ENCODE assay signal across 12 mouse cellular contexts in genomic region chr12:8291157-8291853, GRCm38 (mm10). TPM values are rescaled to one million over a fixed set of nuclear protein-coding genes. Genes with fewer than 3 reads are reported as not detected.
DNase-seq lines count a peak whose midpoint lies in the region; ATAC-seq and TF ChIP-seq lines count a peak whose summit lies in the region.
"Had no signal": no experiment of that assay in that cellular context is flagged by ENCODE, and none has a peak within 500 bp of the region (broad histone marks: within the 10 kb centered on the region; RNA-seq: fewer than 3 reads in every experiment).

No protein-coding gene starts in this region.

- H3K27ac ChIP-seq in layer of hippocampus, adult 2 months, result 0 out of 2 replicates have a peak overlapping the region, but pooled peaks have one; percentile 18
- H3K27ac ChIP-seq in forebrain, embryonic 13.5 days, result no peak overlapping the region
- H3K27ac ChIP-seq in midbrain, embryonic 15.5 days, result 0 out of 2 replicates have a peak overlapping the region, but pooled peaks have one; percentile 26
- no peak overlapping the region for H3K27ac ChIP-seq in liver, embryonic 11.5 days (ENCODE audit: low read depth, low read length)
- H3K27ac ChIP-seq: liver, embryonic 15.5 days had no signal

- 37% methylated on average over 15 of the region's 15 CpGs for WGBS in forebrain, embryonic 13.5 days
- WGBS in midbrain, embryonic 15.5 days, result 30% methylated on average over 15 of the region's 15 CpGs
- WGBS in liver, embryonic 11.5 days, result 77% methylated on average over 15 of the region's 15 CpGs

- H3K4me2 ChIP-seq in forebrain, embryonic 13.5 days, result peak overlapping the region; percentile 29
- H3K4me2 ChIP-seq in midbrain, embryonic 15.5 days, result peak overlapping the region; percentile 38
- H3K4me2 ChIP-seq in liver, embryonic 11.5 days, result no peak overlapping the region
- H3K4me2 ChIP-seq: liver, embryonic 15.5 days had no signal

- ATAC-seq in forebrain, embryonic 13.5 days, result peak; percentile 82
- peak; percentile 79 for ATAC-seq in midbrain, embryonic 15.5 days (replicated peaks)
- ATAC-seq in liver, embryonic 11.5 days (replicated peaks; ENCODE audit: low FRiP score), result no peak

- no peak for TF ChIP-seq CTCF in layer of hippocampus, adult 2 months (conservative IDR thresholded peaks at IDR 0.05)

- H3K36me3 ChIP-seq in forebrain, embryonic 13.5 days (ENCODE audit: poor library complexity, severe bottlenecking), result no peaks in the 10 kb centered on the region
- no peaks in the 10 kb centered on the region for H3K36me3 ChIP-seq in midbrain, embryonic 15.5 days (replicated peaks)
- H3K36me3 ChIP-seq in liver, embryonic 11.5 days (ENCODE audit: control insufficient read depth, insufficient read depth, low read length), result no peaks in the 10 kb centered on the region
- H3K36me3 ChIP-seq: liver, embryonic 15.5 days had no signal

- H3K27me3 ChIP-seq in forebrain, embryonic 13.5 days, result peaks cover 29% of the 10 kb centered on the region
- H3K27me3 ChIP-seq in midbrain, embryonic 15.5 days (replicated peaks), result peaks cover 23% of the 10 kb centered on the region
- peaks cover 20% of the 10 kb centered on the region for H3K27me3 ChIP-seq in liver, embryonic 11.5 days (replicated peaks; ENCODE audit: control insufficient read depth, insufficient read depth, low read length)

- DNase-seq in layer of hippocampus, adult 2 months (ENCODE audit: low spot score in 2 of 2), result no peak
- no peak for DNase-seq in layer of hippocampus, postnatal 25 days (ENCODE audit: extremely low spot score in 1 of 2, low spot score in 1 of 2)
- peak; percentile 53 for DNase-seq in cerebellum, adult 8-10 months
- no peak for DNase-seq in urinary bladder, adult 18-20 months (ENCODE audit: low spot score in 2 of 2)
- DNase-seq in liver, embryonic 11.5 days (ENCODE audit: low spot score), result no peak
- DNase-seq in thymus, postnatal 14 days, result no peak
- DNase-seq: gastrocnemius, postnatal 36 days had no signal

- H3K9me3 ChIP-seq in forebrain, embryonic 13.5 days (replicated peaks), result no peaks in the 10 kb centered on the region
- H3K9me3 ChIP-seq in midbrain, embryonic 15.5 days, result no peaks in the 10 kb centered on the region
- no peaks in the 10 kb centered on the region for H3K9me3 ChIP-seq in liver, embryonic 11.5 days (ENCODE audit: control insufficient read depth, low read length)
- H3K9me3 ChIP-seq: liver, embryonic 15.5 days had no signal

- peak overlapping the region; percentile 49 for H3K4me3 ChIP-seq in layer of hippocampus, adult 2 months
- H3K4me3 ChIP-seq in forebrain, embryonic 13.5 days, result no peak overlapping the region
- H3K4me3 ChIP-seq in midbrain, embryonic 15.5 days, result no peak overlapping the region
- H3K4me3 ChIP-seq in liver, embryonic 11.5 days (ENCODE audit: low read depth, low read length), result no peak overlapping the region
- H3K4me3 ChIP-seq: liver, embryonic 15.5 days had no signal

- H3K9ac ChIP-seq in forebrain, embryonic 13.5 days, result no peak overlapping the region
- peak overlapping the region; percentile 18; the same call in 1 of the 2 replicates for H3K9ac ChIP-seq in midbrain, embryonic 15.5 days
- no peak overlapping the region for H3K9ac ChIP-seq in liver, embryonic 11.5 days (ENCODE audit: low read depth, low read length)
- H3K9ac ChIP-seq: liver, embryonic 15.5 days had no signal

- peaks cover 16% of the 10 kb centered on the region for H3K4me1 ChIP-seq in forebrain, embryonic 13.5 days
- H3K4me1 ChIP-seq in midbrain, embryonic 15.5 days, result peaks cover 15% of the 10 kb centered on the region
- H3K4me1 ChIP-seq in liver, embryonic 11.5 days (replicated peaks; ENCODE audit: control insufficient read depth, insufficient read depth, low read length), result no peaks in the 10 kb centered on the region
- H3K4me1 ChIP-seq: liver, embryonic 15.5 days had no signal

RNA-seq across cellular contexts. Expression of gene Gdf7, which starts 10.4 kb away (rescaled TPM):
- total RNA-seq in layer of hippocampus, adult 2 months (2021), result not detected
- total RNA-seq in layer of hippocampus, postnatal 25 days (2021), result not detected
- not detected in 2 replicates for polyA plus RNA-seq in forebrain, embryonic 13.5 days (2015; fragmentation: Nextera tagmentation; extraction: Ambion mirVana)
- polyA plus RNA-seq in midbrain, embryonic 15.5 days (2015; fragmentation: Nextera tagmentation; extraction: Ambion mirVana), result 0.19 and 0.23 TPM in 2 replicates
- not detected in 2 replicates for polyA plus RNA-seq in liver, embryonic 11.5 days (2014; fragmentation: Nextera tagmentation; extraction: Ambion mirVana)
- total RNA-seq: gastrocnemius, postnatal 36 days had no signal
- polyA plus RNA-seq: intestine, embryonic 14.5 days; liver, embryonic 15.5 days; small intestine, adult 2 months had no signal

RNA-seq across cellular contexts. Expression of gene Hs1bp3, which starts 21.9 kb away (rescaled TPM):
- 10 to 100 TPM; 12.2 to 15.1 TPM for total RNA-seq in layer of hippocampus, adult 2 months (2021)
- total RNA-seq in layer of hippocampus, postnatal 25 days (2021), result 10 to 100 TPM; 11.1 to 11.3 TPM
- polyA plus RNA-seq in forebrain, embryonic 13.5 days (2015; fragmentation: Nextera tagmentation; extraction: Ambion mirVana), result 8.9 and 10.1 TPM in 2 replicates
- 8.9 and 10.8 TPM in 2 replicates for polyA plus RNA-seq in midbrain, embryonic 15.5 days (2015; fragmentation: Nextera tagmentation; extraction: Ambion mirVana)
- polyA plus RNA-seq in liver, embryonic 11.5 days (2014; fragmentation: Nextera tagmentation; extraction: Ambion mirVana), result 8.6 and 8.8 TPM in 2 replicates

Comparison
In these comparisons a context has a peak if more than half of its experiments do, and no peak if none do; other contexts are left out.
1. H3K27ac ChIP-seq: peak in layer of hippocampus, adult 2 months (single experiment) and midbrain, embryonic 15.5 days (single experiment); none in forebrain, embryonic 13.5 days (single experiment) and liver, embryonic 11.5 days (single experiment).